Mouse (Mus musculus) adrenal gland, adult 2 months (tissue): ENCODE measurements around the gene Slc25a47. TPM values are rescaled to one million over a fixed set of nuclear protein-coding genes. Genes with fewer than 3 reads are reported as not detected.
"Not testable (repeated sequence)": the region's sequence is repeated elsewhere in the genome, so short reads cannot be mapped to it uniquely, and the experiment has no call there.

Source experiments
- DNase-seq: peaks from one replicate; pipeline ENCODE4 v3.0.0; 2021
- polyA plus RNA-seq: library from polyadenylated mRNA; depleted of rRNA; stranded (reverse); fragments of >200 nt; gene quantifications from 2 replicates; pipeline ENCODE4 v1.2.3, GENCODE M21; 2012
- total RNA-seq, 2 experiments: library from RNA; stranded (reverse); gene quantifications; 2 replicates each; pipeline ENCODE4 v1.2.3; 2021

Slc25a47 gene
- total and polyA plus RNA-seq, 3 experiments = 8.4 to 16.6 (median 12.2) TPM

DNA sequence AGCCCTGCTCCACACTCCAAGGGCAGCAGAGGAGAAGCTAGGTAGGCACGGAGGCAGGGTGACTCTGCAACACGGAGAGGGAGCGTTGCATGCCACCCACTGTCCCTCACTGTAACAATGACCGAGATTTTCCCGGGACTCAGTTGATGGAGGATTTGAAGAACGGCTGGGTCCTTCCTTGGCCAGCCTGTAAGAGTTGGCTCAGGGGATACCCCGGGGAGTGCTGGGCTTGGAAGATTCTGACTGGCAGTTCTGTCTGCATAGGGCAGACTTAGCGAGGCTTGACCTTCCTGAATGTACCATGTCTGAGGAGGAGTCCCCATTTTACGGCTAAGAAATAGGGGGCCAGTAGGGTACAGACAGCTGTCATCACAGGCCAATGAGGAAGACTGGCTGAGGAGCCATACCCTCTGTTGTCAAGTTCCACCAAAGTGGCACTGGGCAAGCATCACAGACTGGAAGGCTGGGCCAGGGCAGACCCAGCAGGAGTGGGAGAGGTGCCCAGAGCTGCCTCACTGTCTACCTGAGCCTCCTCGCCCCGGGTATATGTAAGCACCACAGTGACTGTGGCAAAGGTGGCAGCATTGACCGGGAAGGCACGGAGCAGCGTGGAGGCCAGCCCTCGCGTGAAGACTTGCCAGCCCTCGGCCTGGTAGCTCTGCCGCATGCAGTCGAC lies 9.4 kb upstream of the Slc25a47 start:
- DNase-seq = no peak

GRCm38 (mm10) chr12:108826958-108827535 lies 8.8 kb upstream of the Slc25a47 start:
- DNase-seq = no peak

- no peak for DNase-seq
These were observed 8.2 kb upstream of the Slc25a47 start for GRCm38 (mm10) chr12:108827641-108828040.

- DNase-seq = peak; percentile 81
These were observed 6.2 kb upstream of the Slc25a47 start for GRCm38 (mm10) chr12:108829636-108830035.

DNA sequence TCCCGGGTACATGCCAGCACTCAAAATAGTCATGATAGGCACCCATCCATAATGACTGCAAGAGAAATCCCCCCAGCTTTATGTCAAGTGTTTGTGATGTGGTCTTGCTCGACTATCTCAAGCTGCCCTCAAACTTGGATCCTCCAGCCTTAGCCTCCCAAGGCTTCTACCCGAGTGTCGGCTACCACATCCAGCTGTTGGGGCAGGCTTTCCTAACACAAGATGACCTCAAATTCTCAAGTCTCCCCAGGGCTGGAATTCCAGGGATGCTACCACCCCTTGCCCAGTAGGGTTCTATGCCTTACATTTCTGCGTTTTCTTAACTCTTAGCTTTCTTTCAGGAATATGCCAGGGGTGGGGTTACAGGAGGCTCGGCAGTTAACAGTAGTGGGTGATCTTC lies 5.5 kb upstream of the Slc25a47 start:
- no peak for DNase-seq

DNA sequence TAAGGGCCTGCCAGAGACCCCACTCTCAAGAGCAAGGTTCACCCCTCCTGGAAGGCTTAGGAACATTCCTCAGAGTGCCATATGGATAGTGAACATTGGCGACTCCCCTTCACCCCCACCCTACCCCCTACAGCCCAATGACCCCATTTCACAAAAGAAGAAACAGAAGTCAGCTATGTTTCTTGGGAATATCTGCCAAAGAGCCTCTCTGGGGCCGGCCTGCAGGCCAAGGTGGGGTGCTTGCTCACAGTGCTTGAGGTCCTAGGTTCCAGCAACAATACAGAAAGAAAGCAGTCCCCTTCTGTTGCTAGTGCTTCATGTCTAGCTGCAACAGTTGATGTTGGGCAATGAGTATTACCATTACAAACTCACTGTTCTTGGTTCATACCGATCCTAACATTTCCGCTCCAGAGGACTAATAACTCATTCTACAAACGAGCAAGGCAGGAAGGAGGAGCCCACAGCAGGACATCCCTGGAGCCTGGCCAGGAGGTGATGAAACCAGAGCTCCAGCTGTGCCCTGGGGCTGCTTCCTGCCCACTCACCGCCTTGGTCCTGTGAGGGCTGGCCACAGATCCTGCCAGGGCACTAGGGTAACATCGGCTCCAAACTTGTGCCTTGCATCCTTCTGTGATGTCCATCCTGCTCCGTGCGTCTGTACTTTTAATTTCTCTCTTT lies 3.7 kb upstream of the Slc25a47 start:
- DNase-seq = peak; percentile 97

DNA sequence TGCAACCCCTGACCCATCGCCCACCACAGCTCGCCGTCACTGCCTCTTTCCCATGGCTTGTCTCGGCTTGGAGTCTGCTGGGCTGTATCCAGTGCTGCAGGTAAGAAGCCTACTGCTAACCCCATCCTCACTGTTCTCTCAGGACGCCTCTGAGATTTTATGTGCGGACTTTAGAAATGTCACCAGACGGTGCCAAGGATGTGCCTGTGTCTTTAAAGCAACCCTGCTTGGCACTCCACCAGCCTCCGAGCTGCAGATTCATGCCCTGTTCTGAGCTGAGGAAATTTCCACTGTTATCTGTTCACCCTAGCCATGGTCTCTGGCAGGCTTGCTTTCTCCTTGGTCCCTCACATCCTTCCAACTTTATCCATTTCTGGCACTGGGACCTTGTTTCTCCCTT lies 3.0 kb upstream of the Slc25a47 start:
- DNase-seq = peak; percentile 87

- DNase-seq = no peak
These were observed 2.4 kb upstream of the Slc25a47 start for GRCm38 (mm10) chr12:108833408-108833807.

DNA sequence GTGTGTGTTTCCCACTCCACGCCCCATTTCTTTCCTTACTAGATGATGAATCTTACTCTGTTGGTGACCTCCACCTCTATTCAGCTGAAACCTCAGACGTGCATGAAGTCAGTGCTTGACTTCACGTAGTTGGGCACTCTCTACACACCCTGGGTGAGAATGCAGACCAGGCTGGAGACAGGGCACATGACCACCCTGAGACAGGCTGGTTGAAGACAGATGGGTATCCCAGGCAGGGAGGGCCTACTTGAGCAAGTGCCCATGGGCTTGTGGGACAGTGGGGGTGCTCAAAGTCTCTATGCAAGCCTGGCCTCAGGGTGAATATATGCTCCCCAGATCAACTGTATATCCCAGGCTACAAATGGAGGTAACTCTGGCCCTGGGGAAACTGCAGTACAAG lies 1.5 kb upstream of the Slc25a47 start:
- no peak for DNase-seq

GRCm38 (mm10) chr12:108834786-108835185 lies 1.1 kb upstream of the Slc25a47 start:
- no peak for DNase-seq

DNA sequence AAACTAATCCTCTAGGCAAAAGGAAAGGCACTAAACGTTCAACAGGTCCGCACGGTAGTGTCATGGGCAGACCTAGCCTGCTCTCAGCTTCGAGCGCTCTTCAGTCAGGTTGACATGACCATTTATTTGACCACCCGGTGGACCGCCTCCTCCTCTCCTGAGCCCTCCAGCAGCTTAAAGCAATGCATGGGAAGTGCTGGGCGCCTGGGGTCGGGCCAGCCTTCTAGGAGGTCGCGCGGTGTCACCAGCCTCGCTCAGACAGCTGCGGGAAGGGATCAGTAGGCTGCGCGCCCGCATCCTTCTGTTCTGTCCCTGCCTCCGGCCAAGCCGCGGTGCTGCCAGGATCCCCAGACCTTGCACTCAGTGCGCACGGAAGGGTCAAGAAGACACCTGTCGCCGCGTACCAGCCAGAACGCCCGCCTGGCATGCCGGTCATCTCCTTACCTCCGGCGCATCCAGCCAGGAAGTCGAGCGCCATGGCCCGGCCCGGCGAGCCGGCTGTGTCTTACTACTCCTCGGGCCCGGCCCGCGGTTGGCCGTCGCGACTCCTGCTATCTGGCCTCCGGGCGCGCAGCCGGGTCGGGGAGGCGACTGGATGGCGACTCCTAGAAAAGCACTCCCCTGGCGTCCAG lies 522 bp upstream of the Slc25a47 start:
- no peak for DNase-seq

- DNase-seq = no peak
These were observed 876 bp downstream of the Slc25a47 start for GRCm38 (mm10) chr12:108836722-108837121.

GRCm38 (mm10) chr12:108841181-108841580 lies 5.3 kb downstream of the Slc25a47 start:
- no peak for DNase-seq

GRCm38 (mm10) chr12:108842663-108843062 lies 6.8 kb downstream of the Slc25a47 start:
- DNase-seq = peak; percentile 54

- not testable (repeated sequence) for DNase-seq
These were observed 12.2 kb downstream of the Slc25a47 start for GRCm38 (mm10) chr12:108848033-108848432.

DNA sequence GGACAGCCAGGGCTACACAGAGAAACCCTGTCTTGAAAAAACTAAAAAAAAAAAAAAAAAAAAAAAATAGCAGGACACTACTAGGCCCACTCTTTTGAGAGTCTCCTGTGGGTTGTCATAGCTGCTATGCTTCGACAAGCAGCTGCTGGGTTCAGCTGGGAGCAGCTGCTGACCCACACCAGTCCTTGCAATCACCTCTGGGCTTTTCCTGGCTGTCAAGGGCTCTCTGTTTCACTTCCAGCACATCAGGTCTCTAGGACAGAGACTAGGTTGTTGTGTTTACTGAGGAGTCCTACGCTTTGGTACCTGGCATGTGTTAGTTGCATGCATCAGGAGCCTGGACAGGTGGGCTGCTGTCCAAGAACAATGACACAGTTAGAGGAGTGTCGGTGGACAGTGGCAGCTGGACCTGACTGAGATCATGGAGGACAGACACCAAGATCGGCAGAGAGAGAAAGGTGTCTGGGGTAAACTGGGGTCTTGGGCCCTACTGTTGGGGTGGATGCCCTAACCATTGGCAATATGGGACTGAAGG lies 13.7 kb downstream of the Slc25a47 start:
- DNase-seq = peak; percentile 23

DNA sequence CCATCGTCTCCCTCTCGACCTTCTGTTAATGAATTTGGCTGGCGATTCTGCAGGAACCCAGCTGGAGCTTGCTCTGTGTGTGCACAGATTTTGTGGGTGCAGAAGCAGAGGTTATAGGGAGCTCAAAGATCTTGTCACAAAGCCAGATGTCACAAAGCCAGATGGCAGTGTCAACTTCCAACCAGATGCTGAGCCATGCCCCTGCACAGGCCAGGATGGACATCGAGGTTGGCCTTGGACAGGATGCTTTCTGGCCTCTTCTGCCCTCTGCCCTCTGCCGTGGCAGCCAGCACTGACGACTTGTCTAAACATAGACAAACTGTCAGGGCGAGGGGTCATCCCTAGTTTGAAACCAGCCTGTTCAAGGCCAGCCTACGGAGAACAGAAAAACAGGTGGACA lies 14.3 kb downstream of the Slc25a47 start:
- peak; percentile 42 for DNase-seq

DNA sequence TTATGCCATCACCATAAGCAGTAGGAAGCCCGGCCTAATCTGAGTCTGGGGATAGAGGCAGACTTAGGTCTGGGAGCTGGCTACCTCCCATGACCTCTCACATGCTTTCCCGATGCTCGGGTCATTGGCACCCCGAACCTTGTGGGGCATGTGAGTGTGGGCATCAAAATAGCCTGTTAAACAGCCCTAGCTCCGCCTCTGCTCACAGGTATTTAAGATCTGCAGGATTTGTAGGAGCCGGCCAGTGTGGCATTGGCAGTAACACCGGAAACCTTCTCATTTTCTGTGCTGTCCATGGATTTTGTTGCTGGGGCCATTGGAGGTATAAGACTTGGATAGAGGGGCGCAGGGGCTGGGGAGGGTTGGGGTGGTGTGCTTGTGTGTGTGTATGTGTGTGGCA lies 15.0 kb downstream of the Slc25a47 start:
- peak; percentile 23 for DNase-seq

DNA sequence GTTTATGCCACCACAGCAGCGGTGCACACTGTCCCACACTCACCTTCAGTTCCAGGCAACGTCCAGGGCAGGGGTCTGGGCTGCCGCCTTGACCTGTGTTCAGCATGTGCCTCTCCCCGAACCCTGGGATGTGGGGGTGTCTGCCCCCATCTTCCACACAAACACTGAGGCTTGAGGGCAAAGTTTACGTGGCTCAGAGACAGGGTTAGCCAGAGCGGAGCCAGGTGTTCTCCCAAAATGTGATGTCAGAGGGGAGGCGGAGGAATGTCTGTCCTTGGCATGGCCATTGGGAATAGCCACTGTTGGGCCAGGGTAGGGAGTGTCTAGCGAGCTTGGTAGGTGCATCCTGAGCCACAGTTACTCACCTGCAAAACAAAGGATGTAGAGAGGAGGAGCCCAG lies 17.0 kb downstream of the Slc25a47 start:
- DNase-seq = no peak

- DNase-seq = peak; percentile 10
These were observed 19.2 kb downstream of the Slc25a47 start for GRCm38 (mm10) chr12:108855081-108855480.

DNA sequence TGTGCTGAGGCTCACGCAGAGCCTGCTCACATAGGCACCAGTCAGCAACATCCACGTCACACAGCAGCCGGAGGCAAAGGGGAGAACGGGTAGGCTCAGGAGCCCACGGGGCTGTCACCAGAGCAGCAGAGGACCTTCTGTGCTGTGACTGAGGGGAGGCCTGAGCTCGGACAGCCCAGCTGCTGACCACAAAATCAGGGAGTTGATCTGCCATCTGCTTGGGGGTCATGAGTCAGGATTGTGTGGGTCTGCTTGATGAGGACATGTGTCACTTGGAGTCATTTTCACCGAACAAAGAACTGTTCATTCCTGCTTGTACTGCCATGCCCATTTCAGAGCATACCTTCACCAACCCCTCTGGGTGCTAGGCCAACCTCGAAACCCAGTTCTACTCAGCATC lies 20.3 kb downstream of the Slc25a47 start:
- DNase-seq = no peak

GRCm38 (mm10) chr12:108857109-108857508 lies 21.3 kb downstream of the Slc25a47 start:
- no peak for DNase-seq
